Mouse (Mus musculus) urinary bladder, postnatal 14 days (tissue): ENCODE data around the gene Gm20388.

ENCODE experiments used
- DNase-seq: peaks from one replicate; pipeline ENCODE4 v3.0.0; 2021; ENCODE audit warnings: low spot score

Gene Gm20388

GRCm38 (mm10) chr8:120510863-120511457, 600.3 kb downstream of the Gm20388 start:
- DNase-seq: no peak

- DNase-seq: no peak
These were observed 601.1 kb downstream of the Gm20388 start for GRCm38 (mm10) chr8:120511737-120512136.

- no peak for DNase-seq
These were observed 601.7 kb downstream of the Gm20388 start for GRCm38 (mm10) chr8:120512326-120512725.

- no peak for DNase-seq
These were observed 602.5 kb downstream of the Gm20388 start for GRCm38 (mm10) chr8:120513145-120513544.

- no peak for DNase-seq
These were observed 603.2 kb downstream of the Gm20388 start for GRCm38 (mm10) chr8:120513638-120514461.

GRCm38 (mm10) chr8:120515214-120515613, 604.6 kb downstream of the Gm20388 start:
- DNase-seq: no peak

- DNase-seq: no peak
These were observed 605.0 kb downstream of the Gm20388 start for GRCm38 (mm10) chr8:120515650-120516049.

- no peak for DNase-seq
These were observed 605.6 kb downstream of the Gm20388 start for GRCm38 (mm10) chr8:120516182-120516755.

GRCm38 (mm10) chr8:120517666-120518410, 607.2 kb downstream of the Gm20388 start:
- no peak for DNase-seq

- DNase-seq: peak; percentile 58
These were observed 608.3 kb downstream of the Gm20388 start for GRCm38 (mm10) chr8:120518736-120519534.

GRCm38 (mm10) chr8:120520287-120520686, 609.6 kb downstream of the Gm20388 start:
- DNase-seq: peak; percentile 67

- DNase-seq: peak; percentile 32
These were observed 610.3 kb downstream of the Gm20388 start for GRCm38 (mm10) chr8:120520707-120521590.

- no peak for DNase-seq
These were observed 610.9 kb downstream of the Gm20388 start for GRCm38 (mm10) chr8:120521591-120521965.

- no peak for DNase-seq
These were observed 613.0 kb downstream of the Gm20388 start for GRCm38 (mm10) chr8:120523641-120524040.

GRCm38 (mm10) chr8:120525135-120525534, 614.5 kb downstream of the Gm20388 start:
- DNase-seq: no peak

GRCm38 (mm10) chr8:120525832-120526231, 615.2 kb downstream of the Gm20388 start:
- no peak for DNase-seq

GRCm38 (mm10) chr8:120526577-120526976, 615.9 kb downstream of the Gm20388 start:
- DNase-seq: no peak

GRCm38 (mm10) chr8:120528332-120528731, 617.7 kb downstream of the Gm20388 start:
- DNase-seq: no peak

- DNase-seq: no peak
These were observed 618.6 kb downstream of the Gm20388 start for GRCm38 (mm10) chr8:120529226-120529625.

- no peak for DNase-seq
These were observed 620.5 kb downstream of the Gm20388 start for GRCm38 (mm10) chr8:120530954-120531656.
